Mouse (Mus musculus) limb, embryonic 12.5 days (tissue): ENCODE measurements around the gene Bcr. TPM values are rescaled to one million over a fixed set of nuclear protein-coding genes. Genes with fewer than 3 reads are reported as not detected.
A peak's percentile ranks its signal among the peaks of the same experiment; 100 is the strongest.

ENCODE experiments used
- ATAC-seq: fragments of 200-750 bp; cut with Nextera tagmentation; 2 replicates; pipeline ENCODE4 v1.8.0; 2017; ENCODE audit warnings: low read depth, moderate TSS enrichment; ENCODE audit not compliant: insufficient number of reproducible peaks, insufficient read depth, low FRiP score, low TSS enrichment
- H3K27ac ChIP-seq: fragments of 300-500 bp; sonication (generic); 2 replicates; pipeline ENCODE4 v1.5.1; 2016; ENCODE audit warnings: mild to moderate bottlenecking, moderate library complexity
- H3K27me3 ChIP-seq: fragments of 300-500 bp; sonication (generic); 2 replicates; pipeline ENCODE4 v1.6.1; 2016; ENCODE audit warnings: mild to moderate bottlenecking, moderate library complexity
- H3K36me3 ChIP-seq: fragments of 300-500 bp; sonication (generic); 2 replicates; pipeline ENCODE4 v1.6.1; 2016; ENCODE audit warnings: mild to moderate bottlenecking, moderate library complexity
- H3K4me1 ChIP-seq: fragments of 300-500 bp; sonication (generic); replicated peaks from 2 replicates; pipeline ENCODE4 v1.6.1; 2016
- H3K4me2 ChIP-seq: fragments of 300-500 bp; sonication (generic); 2 replicates; pipeline ENCODE4 v1.6.1; 2016; ENCODE audit warnings: mild to moderate bottlenecking, moderate library complexity
- H3K4me3 ChIP-seq: fragments of 300-500 bp; sonication (generic); replicated peaks from 2 replicates; pipeline ENCODE4 v1.5.1; 2016; ENCODE audit warnings: mild to moderate bottlenecking
- H3K9ac ChIP-seq: fragments of 300-500 bp; sonication (generic); replicated peaks from 2 replicates; pipeline ENCODE4 v1.6.1; 2016; ENCODE audit warnings: mild to moderate bottlenecking, moderate library complexity
- H3K9me3 ChIP-seq: fragments of 300-500 bp; sonication (generic); 2 replicates; pipeline ENCODE4 v1.6.1; 2016; ENCODE audit warnings: mild to moderate bottlenecking, moderate library complexity
- WGBS: fragments of 180-500 bp; shearing (Covaris S2); methylation state at CpG from one replicate; pipeline ENCODE4 v1.1.7; 2016; 5-methylcytosine and 5-hydroxymethylcytosine counted together
- polyA plus RNA-seq: library from polyadenylated mRNA; unstranded; fragments of >200 nt; fragmentation: Nextera tagmentation; extraction: Ambion mirVana; gene quantifications from 2 replicates; pipeline ENCODE4 v1.2.1, GENCODE M21; 2016

The Bcr gene
- polyA plus RNA-seq, 1 experiment from 2014 or later, result 9.9 TPM

- H3K9ac ChIP-seq, result no peak overlapping the region
- H3K27ac ChIP-seq, result no peak overlapping the region
- no peaks in the 10 kb centered on the region for H3K27me3 ChIP-seq
- H3K4me3 ChIP-seq, result no peak overlapping the region
- H3K4me2 ChIP-seq, result no peak overlapping the region
- peaks cover 26% of the 10 kb centered on the region for H3K36me3 ChIP-seq
- no peak for ATAC-seq
- WGBS, result 32% methylated on average over 2 of the region's 2 CpGs
- H3K9me3 ChIP-seq, result no peaks in the 10 kb centered on the region
- peaks cover 54% of the 10 kb centered on the region for H3K4me1 ChIP-seq
Observed at GRCm38 (mm10) chr10:75068086-75068485, 7.7 kb downstream of the Bcr start.

DNA sequence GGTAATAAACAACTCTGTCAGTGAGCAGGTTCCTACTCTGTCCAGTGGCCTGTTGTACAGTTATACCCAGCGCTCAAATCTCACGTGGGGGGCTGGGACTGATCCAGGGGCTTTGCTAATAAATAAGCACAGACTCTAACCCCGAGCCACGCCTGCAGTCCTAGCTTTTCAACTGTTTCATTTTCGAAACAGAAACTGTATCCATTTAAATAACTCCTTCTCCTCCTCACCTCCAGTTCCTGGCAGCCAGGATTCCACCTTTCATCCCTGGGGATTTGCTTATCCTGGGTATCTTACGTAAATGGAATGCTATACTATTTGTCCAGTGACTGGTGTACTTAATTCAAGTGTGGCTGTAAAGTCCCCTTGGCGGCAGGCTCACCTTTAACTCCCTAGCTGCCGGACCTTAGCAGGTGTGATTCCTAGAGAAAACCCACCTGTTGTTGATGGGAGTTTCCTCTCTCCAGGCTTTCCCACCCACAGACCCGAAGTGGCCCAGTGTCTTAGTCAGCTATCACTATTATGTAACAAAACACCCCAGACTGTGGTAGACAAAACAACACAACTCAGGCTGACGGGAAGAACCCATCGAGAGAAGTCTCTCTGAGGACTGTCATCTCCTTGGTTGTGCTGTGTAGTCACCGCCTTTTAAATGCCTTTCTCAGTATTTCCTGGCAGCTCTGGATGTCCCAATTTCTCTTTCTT, 8.4 kb downstream of the Bcr start:
- Histone ChIP-seq H3K9ac (no peak overlapping the region), H3K27ac (no peak overlapping the region), H3K9me3 (no peaks in the 10 kb centered on the region), H3K4me3 (no peak overlapping the region), H3K4me1 (peaks cover 47% of the 10 kb centered on the region), H3K27me3 (no peaks in the 10 kb centered on the region), H3K36me3 (peaks cover 30% of the 10 kb centered on the region), H3K4me2 (no peak overlapping the region)
- 54% methylated on average over 12 of the region's 12 CpGs for WGBS
- ATAC-seq, result no peak

DNA sequence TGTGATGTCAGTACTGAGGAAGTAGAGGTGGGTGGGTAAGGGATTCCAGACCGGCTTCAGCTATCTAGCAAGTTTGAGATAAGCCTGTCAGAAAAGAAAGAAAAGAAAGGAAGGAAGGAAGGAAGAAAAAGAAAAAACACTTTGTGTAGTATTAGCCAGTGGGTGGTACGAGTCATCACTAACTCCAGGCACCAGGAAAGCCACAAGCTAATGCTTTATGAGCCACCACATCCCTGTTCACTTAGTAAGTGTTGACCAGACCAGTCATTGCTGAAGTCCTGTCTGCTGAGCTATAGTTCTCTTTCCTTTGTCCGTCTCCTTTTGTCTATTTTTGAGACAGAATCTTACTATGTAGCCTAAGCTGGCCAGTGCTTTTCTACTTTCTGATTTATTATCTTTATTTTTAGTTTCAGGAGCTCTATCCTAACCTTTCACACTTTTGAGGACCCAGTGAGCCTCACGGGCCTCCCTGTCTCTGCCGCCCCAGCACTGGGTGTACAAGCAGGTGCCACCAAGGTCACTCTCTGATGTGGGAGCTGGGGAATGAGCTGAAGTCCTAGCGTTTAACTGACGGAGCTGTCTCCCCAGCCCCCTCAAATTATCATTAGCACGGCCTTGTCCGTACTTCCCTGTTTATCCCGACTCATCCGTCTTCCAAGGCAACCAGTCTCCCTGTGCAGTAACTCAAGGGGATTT, 10.0 kb downstream of the Bcr start:
- Histone ChIP-seq H3K36me3 (peaks cover 32% of the 10 kb centered on the region), H3K9ac (no peak overlapping the region), H3K27me3 (no peaks in the 10 kb centered on the region), H3K4me3 (no peak overlapping the region), H3K9me3 (no peaks in the 10 kb centered on the region), H3K27ac (no peak overlapping the region), H3K4me2 (no peak overlapping the region), H3K4me1 (peaks cover 35% of the 10 kb centered on the region)
- ATAC-seq, result no peak
- 65% methylated on average over 11 of the region's 11 CpGs for WGBS

DNA sequence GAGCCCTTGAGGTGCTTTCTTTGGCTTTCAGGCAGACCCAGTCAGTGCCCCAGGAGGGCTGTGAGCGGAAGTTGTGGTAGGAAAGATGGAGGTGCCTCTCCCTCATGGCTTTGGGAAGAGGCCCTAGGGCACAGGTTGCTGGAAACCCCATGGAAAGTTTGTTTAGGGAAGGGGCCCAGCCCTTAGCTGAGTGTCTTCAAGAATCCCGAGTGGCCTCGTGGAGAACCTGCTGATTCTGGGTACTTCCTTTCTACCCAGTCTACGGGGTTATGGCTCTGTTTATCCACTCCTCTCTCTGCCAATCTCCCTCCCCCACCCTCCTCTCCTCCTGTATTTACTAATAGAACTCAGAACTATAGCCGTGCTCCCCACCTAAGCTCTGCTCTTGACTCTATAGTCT, 15.3 kb downstream of the Bcr start:
- H3K4me1 ChIP-seq, result peaks cover 20% of the 10 kb centered on the region; the same call in 1 of the 2 replicates
- H3K27me3 ChIP-seq, result no peaks in the 10 kb centered on the region
- ATAC-seq, result no peak
- no peaks in the 10 kb centered on the region for H3K9me3 ChIP-seq
- 82% methylated on average over 5 of the region's 5 CpGs for WGBS
- H3K9ac ChIP-seq, result no peak overlapping the region
- no peak overlapping the region for H3K4me2 ChIP-seq
- H3K36me3 ChIP-seq, result peaks cover 24% of the 10 kb centered on the region; the same call in 1 of the 2 replicates
- H3K4me3 ChIP-seq, result no peak overlapping the region
- H3K27ac ChIP-seq, result no peak overlapping the region

DNA sequence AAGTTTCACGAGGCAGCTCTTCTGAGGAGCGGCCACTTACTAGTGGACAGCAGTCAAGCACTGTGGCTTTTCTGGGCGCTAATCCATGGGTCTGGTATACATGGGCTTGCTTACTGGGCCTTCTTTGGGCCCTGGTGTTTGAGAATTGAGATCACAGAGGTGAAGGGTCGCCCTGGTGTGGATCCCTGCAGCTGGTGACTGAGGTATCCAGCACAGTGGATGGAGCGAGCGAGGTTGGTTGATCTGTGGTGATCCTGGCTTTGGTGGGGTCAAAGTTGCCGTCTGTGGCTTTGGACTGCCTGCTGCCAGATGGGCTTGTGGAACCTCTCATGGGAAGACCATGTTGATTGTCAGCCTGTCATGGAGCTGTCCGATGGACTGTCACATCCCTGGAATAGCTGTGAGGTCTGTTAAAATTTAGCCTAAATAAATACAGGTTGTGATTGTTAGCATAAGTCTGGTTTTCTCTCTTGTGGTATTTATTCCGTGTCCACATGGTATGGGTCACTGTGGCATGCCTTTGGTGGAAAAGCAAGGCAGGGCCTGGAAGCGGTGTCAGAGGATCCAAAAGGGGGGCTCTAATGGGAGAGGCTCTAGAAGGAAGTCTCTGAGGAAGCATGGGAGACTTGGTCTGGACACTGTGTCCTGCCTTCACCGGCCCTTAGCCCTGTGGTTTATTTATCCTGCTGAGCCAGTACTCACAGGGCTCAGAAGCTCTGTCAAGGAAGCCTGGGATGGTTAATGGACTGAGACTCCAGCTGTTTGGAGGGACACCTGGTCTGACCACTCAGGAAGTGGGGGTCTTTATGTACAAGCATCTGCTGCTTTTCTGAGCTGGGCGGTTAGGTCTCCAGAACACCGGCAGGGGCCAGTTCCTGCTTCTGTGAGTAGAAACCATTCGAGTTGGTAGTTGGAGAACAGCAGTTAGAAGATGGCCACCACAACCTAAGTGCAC, 18.1 kb downstream of the Bcr start:
- Histone ChIP-seq H3K4me3 (no peak overlapping the region), H3K9me3 (no peaks in the 10 kb centered on the region), H3K4me1 (peaks cover 20% of the 10 kb centered on the region; the same call in 1 of the 2 replicates), H3K27me3 (no peaks in the 10 kb centered on the region), H3K9ac (no peak overlapping the region), H3K4me2 (no peak overlapping the region), H3K36me3 (peaks cover 28% of the 10 kb centered on the region), H3K27ac (no peak overlapping the region)
- no peak for ATAC-seq
- whole genome bisulfite sequencing, result 75% methylated on average over 14 of the region's 14 CpGs

GRCm38 (mm10) chr10:75085330-75085729, 24.9 kb downstream of the Bcr start:
- H3K36me3 ChIP-seq, result peaks cover 20% of the 10 kb centered on the region
- no peak for ATAC-seq
- 77% methylated on average over 1 of the region's 1 CpGs for WGBS

GRCm38 (mm10) chr10:75088471-75088870, 28.1 kb downstream of the Bcr start:
- WGBS, result 92% methylated on average over 4 of the region's 4 CpGs
- H3K36me3 ChIP-seq, result peaks cover 21% of the 10 kb centered on the region; the same call in 1 of the 2 replicates
- H3K4me2 ChIP-seq, result no peak overlapping the region

More at GRCm38 (mm10) chr10:75085330-75085729, 24.9 kb downstream of the Bcr start:
- H3K9ac ChIP-seq, result no peak overlapping the region
- no peaks in the 10 kb centered on the region for H3K4me1 ChIP-seq
- H3K27ac ChIP-seq, result no peak overlapping the region
- H3K27me3 ChIP-seq, result no peaks in the 10 kb centered on the region
- no peak overlapping the region for H3K4me3 ChIP-seq
- H3K9me3 ChIP-seq, result no peaks in the 10 kb centered on the region
- H3K4me2 ChIP-seq, result no peak overlapping the region

DNA sequence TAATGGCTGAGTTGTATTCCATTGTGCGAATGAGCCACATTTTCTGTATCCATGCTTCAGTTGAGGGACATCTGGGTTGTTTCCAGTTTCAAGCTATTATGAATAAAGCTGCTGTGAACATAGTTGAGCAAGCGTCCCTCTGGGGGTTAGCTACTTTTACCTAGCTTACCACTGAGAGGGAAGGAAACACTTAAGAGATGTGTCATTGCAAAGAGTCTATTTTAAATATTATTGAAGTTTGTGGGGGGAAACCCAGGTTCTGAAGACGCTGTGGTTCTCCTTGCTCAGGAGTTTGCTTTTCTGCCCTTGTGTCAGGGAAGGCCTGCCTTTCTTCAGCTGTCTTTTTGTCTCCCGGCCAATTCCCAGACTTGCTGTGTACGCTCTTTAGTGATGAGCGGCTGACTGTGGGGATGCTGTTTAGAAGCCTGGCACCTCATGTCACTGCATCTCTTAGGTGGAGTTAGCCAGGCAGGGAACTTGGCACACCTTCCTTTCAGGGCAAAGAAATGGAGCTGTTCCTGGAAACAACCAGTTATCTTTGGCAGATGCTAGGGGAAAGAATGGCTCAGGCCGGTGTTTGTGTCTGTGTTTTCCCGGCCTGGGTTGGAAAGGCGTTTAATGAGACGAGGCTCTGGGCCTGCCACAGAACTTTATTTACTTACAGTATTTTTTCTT, 31.2 kb downstream of the Bcr start:
- 81% methylated on average over 10 of the region's 10 CpGs for WGBS
- ATAC-seq, result no peak

More at GRCm38 (mm10) chr10:75088471-75088870, 28.1 kb downstream of the Bcr start:
- H3K4me3 ChIP-seq, result no peak overlapping the region
- H3K27ac ChIP-seq, result no peak overlapping the region
- 0 out of 2 replicates have a peak, but pooled peaks cover 10% of the 10 kb centered on the region for H3K4me1 ChIP-seq
- no peaks in the 10 kb centered on the region for H3K9me3 ChIP-seq
- ATAC-seq, result no peak
- no peak overlapping the region for H3K9ac ChIP-seq
- no peaks in the 10 kb centered on the region for H3K27me3 ChIP-seq

GRCm38 (mm10) chr10:75093252-75093987, 33.0 kb downstream of the Bcr start:
- Histone ChIP-seq H3K27ac (no peak overlapping the region), H3K9me3 (no peaks in the 10 kb centered on the region), H3K4me3 (no peak overlapping the region), H3K36me3 (0 out of 2 replicates have a peak, but pooled peaks cover 5% of the 10 kb centered on the region), H3K4me1 (peaks cover 36% of the 10 kb centered on the region), H3K27me3 (no peaks in the 10 kb centered on the region), H3K9ac (no peak overlapping the region), H3K4me2 (no peak overlapping the region)
- ATAC-seq, result 0 out of 2 replicates have a peak, but pooled peaks have one; percentile 24
- WGBS, result 56% methylated on average over 22 of the region's 22 CpGs

More for the DNA sequence above, 31.2 kb downstream of the Bcr start:
- Histone ChIP-seq H3K27ac (no peak overlapping the region), H3K36me3 (0 out of 2 replicates have a peak, but pooled peaks cover 5% of the 10 kb centered on the region), H3K9me3 (no peaks in the 10 kb centered on the region), H3K27me3 (no peaks in the 10 kb centered on the region), H3K9ac (no peak overlapping the region), H3K4me3 (no peak overlapping the region), H3K4me1 (peaks cover 19% of the 10 kb centered on the region), H3K4me2 (no peak overlapping the region)

GRCm38 (mm10) chr10:75094338-75094737, 33.9 kb downstream of the Bcr start:
- no peaks in the 10 kb centered on the region for H3K27me3 ChIP-seq
- H3K4me3 ChIP-seq, result no peak overlapping the region
- H3K27ac ChIP-seq, result no peak overlapping the region
- no peak for ATAC-seq
- no peaks in the 10 kb centered on the region for H3K9me3 ChIP-seq
- no peak overlapping the region for H3K4me2 ChIP-seq
- 93% methylated on average over 1 of the region's 1 CpGs for WGBS
- H3K9ac ChIP-seq, result no peak overlapping the region
- peaks cover 43% of the 10 kb centered on the region for H3K4me1 ChIP-seq
- H3K36me3 ChIP-seq, result 0 out of 2 replicates have a peak, but pooled peaks cover 5% of the 10 kb centered on the region
